Mouse (Mus musculus): ENCODE measurements around the gene Prr12.

DNA sequence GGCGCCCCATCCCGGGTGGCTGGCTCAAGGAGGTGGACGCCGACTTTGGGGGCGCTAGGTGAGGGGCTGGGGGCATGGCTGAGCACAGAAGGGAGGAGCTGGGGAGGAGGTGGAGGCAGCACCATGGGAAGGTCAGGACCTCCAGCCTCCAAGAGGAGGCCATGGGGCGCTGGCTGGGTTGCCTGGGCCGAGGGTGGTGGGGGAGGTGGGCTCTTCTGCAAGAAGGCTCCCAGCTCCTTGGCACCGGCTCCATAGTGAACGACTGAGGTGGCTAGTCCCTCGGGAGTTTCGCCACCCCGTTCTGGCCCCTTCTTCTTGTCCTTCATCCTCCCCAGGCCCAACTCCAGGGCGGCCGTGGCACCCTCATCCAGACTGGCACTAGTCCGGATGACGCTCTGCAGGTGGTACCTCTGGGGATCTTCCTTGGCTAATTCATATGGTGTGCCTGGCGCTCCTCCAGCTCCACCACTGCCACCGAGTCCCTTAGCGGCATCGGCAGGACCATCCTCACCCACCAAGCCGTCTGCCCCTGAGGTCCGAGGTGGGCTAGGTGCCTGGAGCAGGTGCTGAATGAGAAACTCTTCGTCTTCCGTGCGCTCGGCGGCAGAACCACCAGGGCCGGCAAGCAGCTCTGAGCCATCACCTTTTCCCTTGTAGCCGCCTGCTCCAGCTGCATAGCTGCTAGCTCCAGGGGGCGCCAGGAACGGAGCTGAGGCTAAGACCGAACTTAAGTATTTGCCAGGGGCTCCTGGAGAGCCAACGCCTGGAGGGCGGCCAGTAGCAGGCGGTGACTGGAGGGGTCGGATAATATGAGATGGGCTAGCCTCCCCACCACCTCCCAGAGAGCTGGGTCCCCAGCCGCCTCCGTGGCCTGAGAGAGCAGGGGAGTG, 4.4 kb downstream of the Prr12 start:
- TF ChIP-seq CTCF (IDR thresholded peaks at IDR 0.05; ENCODE audit: extremely low read depth, insufficient read length, insufficient replicate concordance, low read depth, low read length), result no peak
- no peak for TF ChIP-seq POLR2A (IDR thresholded peaks at IDR 0.05; ENCODE audit: low read depth, low read length)
